Mouse (Mus musculus): Measurements from ENCODE around the gene Faiml. TPM values are rescaled to one million over a fixed set of nuclear protein-coding genes. Genes with fewer than 3 reads are reported as not detected.

Gene Faiml
- not detected in 2 replicates for polyA plus RNA-seq (2016; fragmentation: Nextera tagmentation; extraction: Ambion mirVana)

DNA sequence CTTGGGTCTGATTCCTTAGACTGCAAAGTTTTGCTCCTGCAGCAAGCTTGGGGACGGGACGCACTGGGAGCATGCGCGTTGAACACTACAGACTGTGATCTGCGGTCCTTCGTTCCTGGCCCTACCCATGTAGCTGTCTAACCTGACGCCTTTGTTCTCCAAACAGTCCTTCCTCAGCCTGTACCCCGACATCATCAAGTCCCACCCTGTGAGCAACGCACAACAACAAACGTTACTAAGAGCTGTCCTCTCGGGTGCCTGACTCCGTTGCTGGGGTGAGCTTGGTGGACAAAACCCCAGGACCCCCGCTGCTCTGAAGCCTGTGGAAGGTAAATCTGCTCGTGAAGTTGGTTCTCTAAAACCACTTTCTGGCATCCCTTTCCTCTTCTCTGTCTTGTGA, at the start of gene Faiml:
Gene Faiml, minus strand, starts transcription at position 101 of the 400 bp plus-strand sequence.
- H3K9me3 ChIP-seq: no peaks in the 10 kb centered on the region
- H3K27me3 ChIP-seq (replicated peaks; ENCODE audit: low read depth, poor library complexity, severe bottlenecking): no peaks in the 10 kb centered on the region
- H3K27ac ChIP-seq (replicated peaks): no peak within 1 kb of the TSS
- WGBS: 87% methylated on average over 14 of the region's 14 CpGs
- no peaks in the 10 kb centered on the region for H3K4me1 ChIP-seq
- no peak within 1 kb of the TSS for H3K4me3 ChIP-seq
- H3K36me3 ChIP-seq (replicated peaks): no peaks in the 10 kb centered on the region
- DNase-seq (ENCODE audit: low spot score): no peak

DNA sequence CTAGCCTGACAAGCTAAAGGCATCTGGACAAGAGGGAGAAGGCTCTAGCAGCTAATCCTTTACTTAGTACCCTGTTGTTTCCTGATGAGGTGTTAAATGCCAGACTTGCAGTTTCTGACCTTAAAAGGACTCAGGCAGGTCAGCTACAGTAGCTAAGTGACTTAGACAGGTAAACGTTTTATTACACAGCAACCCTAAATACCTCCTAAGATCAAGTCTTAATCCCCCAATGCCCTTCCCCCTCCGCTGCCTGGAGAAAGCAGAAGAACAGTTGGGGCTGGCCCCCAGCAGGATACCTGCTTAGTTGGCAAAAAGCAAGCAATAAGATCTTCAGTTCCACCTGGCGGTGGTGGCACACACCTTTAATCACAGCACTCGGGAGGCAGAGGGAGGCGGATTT, 21.9 kb upstream of the Faiml start:
- no peak overlapping the region for H3K27ac ChIP-seq (replicated peaks)
- H3K9me3 ChIP-seq: no peaks in the 10 kb centered on the region
- DNase-seq (ENCODE audit: low spot score): no peak
- peaks cover 85% of the 10 kb centered on the region for H3K36me3 ChIP-seq (replicated peaks)
- 72% methylated on average over 5 of the region's 5 CpGs for WGBS
- no peaks in the 10 kb centered on the region for H3K4me1 ChIP-seq
- H3K4me3 ChIP-seq: no peak overlapping the region
- H3K27me3 ChIP-seq (replicated peaks; ENCODE audit: low read depth, poor library complexity, severe bottlenecking): no peaks in the 10 kb centered on the region

DNA sequence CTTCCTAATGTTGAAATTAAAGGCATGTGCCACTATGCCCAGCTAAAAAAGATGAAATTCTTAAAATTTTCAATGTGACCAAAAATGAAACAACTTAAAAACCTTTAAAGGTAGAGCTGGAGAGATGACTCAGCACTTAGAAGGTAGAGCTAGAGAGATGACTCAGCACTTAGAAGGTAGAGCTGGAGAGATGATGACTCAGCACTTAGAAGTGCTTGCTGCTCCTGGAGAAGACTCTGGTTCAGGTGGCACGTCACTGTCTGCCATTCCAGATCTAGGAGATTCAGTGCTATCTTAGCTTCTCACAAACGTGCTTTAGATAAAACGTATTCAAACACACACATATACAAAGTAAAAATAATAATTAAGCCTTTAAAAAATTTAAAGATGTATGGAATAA, 19.8 kb upstream of the Faiml start:
- Histone ChIP-seq H3K4me1 (no peaks in the 10 kb centered on the region), H3K27me3 (replicated peaks; ENCODE audit: low read depth, poor library complexity, severe bottlenecking) (no peaks in the 10 kb centered on the region), H3K9me3 (no peaks in the 10 kb centered on the region), H3K36me3 (replicated peaks) (peaks cover 68% of the 10 kb centered on the region), H3K4me3 (no peak overlapping the region), H3K27ac (replicated peaks) (no peak overlapping the region)
- DNase-seq (ENCODE audit: low spot score): no peak
- WGBS: 94% methylated on average over 3 of the region's 3 CpGs

DNA sequence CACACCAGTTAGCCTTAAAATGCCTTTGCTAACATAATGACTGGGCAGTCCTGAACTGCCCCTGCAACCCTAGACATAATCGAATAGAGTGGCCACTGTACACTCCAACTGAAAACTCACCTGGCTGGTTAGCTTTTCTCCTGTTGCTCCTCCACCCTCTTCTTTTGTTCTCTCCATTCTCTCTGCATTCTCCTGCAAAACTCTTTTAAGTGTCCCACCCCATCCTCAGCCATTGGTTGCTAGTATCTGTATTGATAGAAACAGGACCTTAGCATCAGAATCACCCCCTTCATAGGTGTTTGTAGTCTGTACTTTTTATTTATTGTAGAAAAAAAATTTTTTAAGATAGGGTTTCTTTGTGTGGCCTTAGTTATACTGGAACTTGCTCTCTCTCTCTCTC, 19.2 kb upstream of the Faiml start:
- Histone ChIP-seq H3K27me3 (replicated peaks; ENCODE audit: low read depth, poor library complexity, severe bottlenecking) (no peaks in the 10 kb centered on the region), H3K36me3 (replicated peaks) (peaks cover 66% of the 10 kb centered on the region), H3K9me3 (no peaks in the 10 kb centered on the region), H3K4me3 (no peak overlapping the region), H3K4me1 (no peaks in the 10 kb centered on the region), H3K27ac (replicated peaks) (no peak overlapping the region)
- no peak for DNase-seq (ENCODE audit: low spot score)
- WGBS: 93% methylated on average over 1 of the region's 1 CpGs

DNA sequence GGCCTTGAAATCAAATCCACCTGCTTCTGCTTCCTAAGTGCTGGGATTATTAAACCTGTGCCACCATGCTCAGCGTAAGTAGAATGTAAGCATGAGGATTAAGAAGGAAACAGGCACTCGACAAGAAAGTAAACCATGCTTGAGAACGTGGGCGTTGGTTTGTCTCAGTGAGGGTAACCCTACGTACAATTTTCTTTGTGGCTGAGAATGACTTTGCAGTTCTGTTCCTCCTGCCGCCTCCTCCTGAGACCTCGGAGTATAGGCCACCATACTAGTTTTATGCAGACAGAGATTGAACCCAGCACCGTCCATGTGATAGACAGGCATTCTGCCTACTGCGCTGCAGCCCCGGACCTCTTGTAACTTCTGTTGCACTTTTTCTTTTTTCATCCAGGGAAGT, 16.8 kb upstream of the Faiml start:
- no peaks in the 10 kb centered on the region for H3K4me1 ChIP-seq
- no peak overlapping the region for H3K4me3 ChIP-seq
- H3K36me3 ChIP-seq (replicated peaks): peaks cover 62% of the 10 kb centered on the region
- H3K27ac ChIP-seq (replicated peaks): no peak overlapping the region
- 88% methylated on average over 10 of the region's 10 CpGs for WGBS
- no peaks in the 10 kb centered on the region for H3K9me3 ChIP-seq
- no peaks in the 10 kb centered on the region for H3K27me3 ChIP-seq (replicated peaks; ENCODE audit: low read depth, poor library complexity, severe bottlenecking)
- no peak for DNase-seq (ENCODE audit: low spot score)

DNA sequence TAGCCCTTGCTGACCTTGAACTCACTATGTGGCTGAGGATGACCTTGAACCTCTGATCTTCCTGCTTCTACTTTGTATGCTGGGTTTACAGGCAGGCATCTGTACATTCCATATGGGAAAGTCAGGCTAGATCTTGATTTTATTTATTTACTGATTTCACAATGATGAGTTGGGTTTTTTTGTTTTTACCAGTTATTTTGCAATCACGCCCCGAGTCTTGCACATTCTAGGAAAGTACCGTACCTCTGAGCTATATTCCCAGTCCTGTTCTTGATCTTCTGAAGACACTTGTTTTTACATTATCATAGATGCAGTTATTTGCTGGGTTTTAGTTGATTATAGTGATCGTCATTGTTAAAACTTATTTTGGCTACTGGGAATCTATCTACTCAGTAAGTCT, 11.9 kb upstream of the Faiml start:
- Histone ChIP-seq H3K4me3 (no peak overlapping the region), H3K27ac (replicated peaks) (no peak overlapping the region), H3K4me1 (peaks cover 6% of the 10 kb centered on the region), H3K36me3 (replicated peaks) (peaks cover 37% of the 10 kb centered on the region), H3K27me3 (replicated peaks; ENCODE audit: low read depth, poor library complexity, severe bottlenecking) (no peaks in the 10 kb centered on the region), H3K9me3 (no peaks in the 10 kb centered on the region)
- 97% methylated on average over 4 of the region's 4 CpGs for WGBS
- no peak for DNase-seq (ENCODE audit: low spot score)

DNA sequence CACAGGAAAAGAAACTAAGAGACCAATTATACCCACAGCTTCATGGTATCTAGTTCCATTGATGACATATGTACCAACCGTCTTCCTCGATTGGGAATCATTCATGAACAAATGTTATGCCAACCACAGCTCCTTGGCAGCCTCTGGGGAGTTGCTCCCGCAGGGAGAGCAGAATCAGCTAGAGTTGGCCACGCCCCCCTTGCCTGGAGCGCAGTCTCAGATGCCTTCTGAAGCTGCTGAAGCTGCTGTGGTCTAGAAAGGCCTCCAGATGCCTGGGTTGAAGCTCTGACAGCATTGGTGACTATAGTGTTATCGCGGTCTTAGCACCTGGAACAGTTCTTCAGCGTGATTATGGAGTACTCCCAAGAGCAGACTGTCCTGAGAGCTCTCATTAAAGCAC, 11.3 kb upstream of the Faiml start:
- H3K36me3 ChIP-seq (replicated peaks): peaks cover 34% of the 10 kb centered on the region
- no peaks in the 10 kb centered on the region for H3K27me3 ChIP-seq (replicated peaks; ENCODE audit: low read depth, poor library complexity, severe bottlenecking)
- no peak for DNase-seq (ENCODE audit: low spot score)
- H3K4me1 ChIP-seq: peaks cover 7% of the 10 kb centered on the region
- 57% methylated on average over 8 of the region's 8 CpGs for WGBS
- no peak overlapping the region for H3K27ac ChIP-seq (replicated peaks)
- no peak overlapping the region for H3K4me3 ChIP-seq
- no peaks in the 10 kb centered on the region for H3K9me3 ChIP-seq

DNA sequence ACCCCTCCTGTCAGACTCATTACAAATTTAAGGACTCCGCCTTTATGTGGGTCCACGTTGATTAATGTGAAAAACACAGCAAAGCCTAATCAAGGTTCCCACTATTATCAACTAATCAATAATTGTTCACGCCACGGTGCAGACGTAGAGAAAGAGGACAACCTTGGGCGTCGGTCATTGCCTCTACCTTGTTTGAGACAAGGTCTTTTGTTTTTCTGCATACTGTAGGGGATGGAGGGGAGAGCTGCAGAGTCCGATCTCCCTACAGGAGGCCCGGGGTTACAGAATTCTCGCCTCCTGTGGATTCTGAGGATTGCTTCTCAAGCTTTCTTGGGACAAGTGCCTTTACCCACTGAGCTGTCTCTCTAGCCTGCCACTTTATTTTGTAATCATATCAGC, 6.9 kb upstream of the Faiml start:
- Histone ChIP-seq H3K4me1 (peaks cover 12% of the 10 kb centered on the region), H3K9me3 (no peaks in the 10 kb centered on the region), H3K4me3 (peak overlapping the region; percentile 92), H3K27me3 (replicated peaks; ENCODE audit: low read depth, poor library complexity, severe bottlenecking) (no peaks in the 10 kb centered on the region), H3K36me3 (replicated peaks) (peaks cover 24% of the 10 kb centered on the region), H3K27ac (replicated peaks) (peak overlapping the region; percentile 94)
- no peak for DNase-seq (ENCODE audit: low spot score)
- 2% methylated on average over 10 of the region's 10 CpGs for WGBS

DNA sequence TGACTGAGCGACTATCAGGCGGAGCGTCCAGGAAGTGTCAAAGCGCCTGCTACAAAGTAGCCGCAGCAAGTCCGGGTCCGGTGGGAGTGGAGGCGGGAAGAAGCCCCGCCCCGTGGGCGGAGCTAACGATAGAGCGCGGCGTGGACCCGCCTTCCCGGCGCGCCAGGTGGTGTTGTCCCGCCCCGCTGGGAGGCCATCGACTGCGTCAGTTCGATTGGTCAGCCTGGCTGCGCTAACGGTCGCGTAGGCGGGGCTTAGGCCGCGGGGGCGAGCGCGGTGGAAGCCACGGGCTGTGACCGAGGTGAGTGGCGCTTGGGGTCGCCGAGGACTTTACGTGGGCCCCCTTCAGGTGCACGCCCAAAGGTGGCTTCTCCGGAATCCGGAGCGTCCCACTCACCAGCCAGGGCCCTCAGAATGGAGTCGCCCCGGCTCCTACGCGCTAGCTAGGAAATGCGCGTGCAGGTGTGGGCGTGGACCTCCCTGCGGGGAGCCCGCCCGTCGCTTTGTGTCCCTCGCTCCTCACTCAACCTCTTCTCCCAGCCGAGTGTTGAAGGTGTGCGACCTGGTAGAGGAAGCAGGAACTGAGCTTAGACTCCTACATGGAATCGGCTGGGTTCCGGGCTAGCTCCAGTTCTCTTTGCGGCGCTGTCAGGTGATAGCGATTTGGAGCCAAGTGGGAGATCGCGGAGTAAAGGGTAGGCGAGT, 6.3 kb upstream of the Faiml start, which contains the start of gene Cep70:
Gene Cep70, plus strand, starts transcription at position 178 of the 705 bp plus-strand sequence.
- H3K36me3 ChIP-seq (replicated peaks): peaks cover 19% of the 10 kb centered on the region
- DNase-seq (ENCODE audit: low spot score): peak; percentile 97
- H3K27me3 ChIP-seq (replicated peaks; ENCODE audit: low read depth, poor library complexity, severe bottlenecking): no peaks in the 10 kb centered on the region
- H3K27ac ChIP-seq (replicated peaks): peak within 1 kb of the TSS; percentile 94
- under 1% methylated on average over 66 of the region's 66 CpGs for WGBS
- peaks cover 11% of the 10 kb centered on the region for H3K4me1 ChIP-seq
- no peaks in the 10 kb centered on the region for H3K9me3 ChIP-seq
- peak within 1 kb of the TSS; percentile 92 for H3K4me3 ChIP-seq

DNA sequence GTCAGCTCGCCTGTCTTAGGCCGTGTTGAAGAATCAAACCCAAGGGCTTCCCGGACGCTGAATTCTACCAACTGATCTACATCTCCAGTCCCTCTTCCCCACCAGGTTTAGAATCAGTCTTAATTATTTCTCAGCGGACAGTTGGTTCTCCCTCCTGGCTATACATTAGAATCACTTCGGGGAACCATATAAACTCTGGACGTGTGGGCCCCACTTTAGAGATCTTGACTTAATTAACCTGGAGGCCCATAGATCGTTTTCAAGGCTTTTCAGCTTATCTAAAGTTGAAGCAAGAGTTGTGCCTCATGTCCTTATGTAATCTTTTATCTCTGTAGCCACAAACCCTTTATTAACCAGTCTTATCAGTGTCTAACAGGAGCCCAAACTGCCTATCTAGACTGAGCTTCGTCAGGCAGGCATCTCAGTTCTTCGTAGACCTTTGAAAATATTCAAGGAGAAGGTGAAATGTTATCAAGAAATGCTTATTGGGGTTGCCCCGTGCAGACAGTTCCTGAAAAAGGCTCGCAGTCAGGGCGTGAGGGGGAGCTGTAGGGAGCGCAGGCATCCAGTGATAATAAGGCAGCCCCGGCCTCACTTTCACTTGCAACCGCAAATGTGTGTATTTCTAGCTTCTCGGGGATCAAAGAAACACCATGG, 5.6 kb upstream of the Faiml start:
- Histone ChIP-seq H3K27me3 (replicated peaks; ENCODE audit: low read depth, poor library complexity, severe bottlenecking) (no peaks in the 10 kb centered on the region), H3K4me3 (peak overlapping the region; percentile 92), H3K4me1 (peaks cover 10% of the 10 kb centered on the region), H3K27ac (replicated peaks) (peak overlapping the region; percentile 94), H3K36me3 (replicated peaks) (peaks cover 13% of the 10 kb centered on the region), H3K9me3 (no peaks in the 10 kb centered on the region)
- 9% methylated on average over 17 of the region's 17 CpGs for WGBS
- DNase-seq (ENCODE audit: low spot score): no peak

DNA sequence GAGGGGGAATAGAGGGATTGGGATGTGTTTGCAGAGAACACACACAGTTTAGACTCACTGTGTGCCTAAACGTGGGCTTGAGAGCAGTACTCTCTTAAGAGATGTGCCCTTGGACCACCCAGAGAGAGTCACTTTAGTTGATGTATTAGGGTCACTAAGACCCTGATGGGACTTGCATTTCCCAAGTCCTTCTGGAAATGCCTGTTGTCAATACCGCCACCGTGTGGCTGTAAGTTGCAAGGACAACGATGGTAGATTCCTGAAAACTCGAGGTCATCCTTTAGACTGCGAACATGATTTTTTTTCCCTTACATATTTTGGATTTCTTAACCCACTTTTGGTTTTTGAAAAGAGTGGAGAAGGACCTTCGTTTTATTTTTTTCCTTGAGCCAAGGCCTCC, 5.0 kb upstream of the Faiml start:
- WGBS: 4% methylated on average over 7 of the region's 7 CpGs
- H3K27me3 ChIP-seq (replicated peaks; ENCODE audit: low read depth, poor library complexity, severe bottlenecking): no peaks in the 10 kb centered on the region
- H3K4me3 ChIP-seq: peak overlapping the region; percentile 92; the same call in 1 of the 2 replicates
- H3K9me3 ChIP-seq: no peaks in the 10 kb centered on the region
- peaks cover 10% of the 10 kb centered on the region for H3K4me1 ChIP-seq
- H3K36me3 ChIP-seq (replicated peaks): peaks cover 6% of the 10 kb centered on the region
- DNase-seq (ENCODE audit: low spot score): peak; percentile 73
- H3K27ac ChIP-seq (replicated peaks): no peak overlapping the region

DNA sequence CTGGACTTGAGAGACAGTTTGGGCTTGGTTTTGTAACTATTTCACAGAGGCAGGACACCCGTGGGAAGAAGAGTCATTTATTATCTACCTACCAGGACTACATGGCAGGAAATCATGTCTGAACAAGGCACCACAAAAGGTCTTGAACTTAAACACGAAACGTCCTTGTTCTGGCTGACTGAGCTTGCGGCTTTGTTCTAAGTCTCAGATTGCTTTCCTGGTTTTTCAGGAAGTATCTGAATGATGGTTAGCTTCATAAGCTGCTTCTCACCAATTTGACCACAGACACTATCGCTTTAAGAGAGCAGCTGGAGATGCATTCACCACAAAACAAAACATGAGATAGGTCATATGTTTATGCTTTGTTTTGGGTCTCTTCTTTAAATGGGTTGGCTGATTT, 3.5 kb upstream of the Faiml start:
- peaks cover 10% of the 10 kb centered on the region for H3K4me1 ChIP-seq
- no peak for DNase-seq (ENCODE audit: low spot score)
- H3K9me3 ChIP-seq: no peaks in the 10 kb centered on the region
- no peak overlapping the region for H3K4me3 ChIP-seq
- no peaks in the 10 kb centered on the region for H3K27me3 ChIP-seq (replicated peaks; ENCODE audit: low read depth, poor library complexity, severe bottlenecking)
- no peak overlapping the region for H3K27ac ChIP-seq (replicated peaks)
- H3K36me3 ChIP-seq (replicated peaks): no peaks in the 10 kb centered on the region
- WGBS: 82% methylated on average over 5 of the region's 5 CpGs

DNA sequence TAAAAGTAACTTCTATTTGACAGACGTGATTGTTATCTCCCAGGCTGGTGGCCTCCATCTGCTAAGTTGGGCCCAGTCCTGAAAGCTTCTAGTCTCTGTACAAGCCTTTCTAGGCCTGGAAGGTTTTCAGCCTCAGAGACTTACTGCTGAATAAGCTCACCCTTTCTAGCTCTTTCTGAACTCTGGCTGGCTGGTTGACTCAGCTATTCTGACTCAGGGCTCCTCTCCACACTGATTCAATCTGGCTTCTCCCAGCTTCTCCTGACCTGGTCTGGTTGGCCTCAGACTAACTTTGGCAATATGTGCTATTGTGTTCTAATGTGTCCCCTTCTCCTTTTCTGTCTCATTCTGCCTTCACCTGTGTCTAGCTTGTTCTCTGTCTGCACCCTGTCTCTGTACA, 2.2 kb upstream of the Faiml start:
- Histone ChIP-seq H3K27ac (replicated peaks) (no peak overlapping the region), H3K9me3 (no peaks in the 10 kb centered on the region), H3K27me3 (replicated peaks; ENCODE audit: low read depth, poor library complexity, severe bottlenecking) (no peaks in the 10 kb centered on the region), H3K4me3 (no peak overlapping the region), H3K36me3 (replicated peaks) (no peaks in the 10 kb centered on the region), H3K4me1 (peaks cover 10% of the 10 kb centered on the region)
- DNase-seq (ENCODE audit: low spot score): no peak
- WGBS: 83% methylated on average over 1 of the region's 1 CpGs

Data from embryonic facial prominence, embryonic 10.5 days (tissue).